Mouse (Mus musculus) cerebellum, adult (tissue): ENCODE data around the gene Mllt3.
A peak's percentile ranks its signal among the peaks of the same experiment; 100 is the strongest.

Experiments used
- ATAC-seq: cut with Nextera tagmentation; 2 replicates; pipeline ENCODE4 v1.9.2; 2017; ENCODE audit warnings: mild to moderate bottlenecking, moderate library complexity, mixed read lengths; ENCODE audit not compliant: insufficient number of reproducible peaks, low FRiP score, low TSS enrichment

The Mllt3 gene

GRCm38 (mm10) chr4:88033216-88033653 is at the start of gene Mllt3:
Gene Mllt3, minus strand, starts transcription at chr4:88033364.
- peak; percentile 83 for ATAC-seq

GRCm38 (mm10) chr4:88082381-88082780 is 49.2 kb upstream of the Mllt3 start:
- ATAC-seq = no peak

GRCm38 (mm10) chr4:88081885-88082284 is 48.7 kb upstream of the Mllt3 start:
- no peak for ATAC-seq

- ATAC-seq = no peak
Measured at GRCm38 (mm10) chr4:88081417-88081816, 48.3 kb upstream of the Mllt3 start.

GRCm38 (mm10) chr4:88078983-88079382 is 45.8 kb upstream of the Mllt3 start:
- no peak for ATAC-seq

- ATAC-seq = no peak
Measured at GRCm38 (mm10) chr4:88075388-88075787, 42.2 kb upstream of the Mllt3 start.

GRCm38 (mm10) chr4:88046280-88046679 is 13.1 kb upstream of the Mllt3 start:
- no peak for ATAC-seq

GRCm38 (mm10) chr4:88045151-88045550 is 12.0 kb upstream of the Mllt3 start:
- ATAC-seq = no peak

- ATAC-seq = no peak
Measured at GRCm38 (mm10) chr4:88035361-88035760, 2.2 kb upstream of the Mllt3 start.

- ATAC-seq = no peak
Measured at GRCm38 (mm10) chr4:88034387-88035157, 1.4 kb upstream of the Mllt3 start.

- no peak for ATAC-seq
Measured at GRCm38 (mm10) chr4:88033729-88034386, 694 bp upstream of the Mllt3 start.

GRCm38 (mm10) chr4:88032151-88033098 is 739 bp downstream of the Mllt3 start:
- peak; percentile 18; the same call in 1 of the 2 replicates for ATAC-seq

- peak; percentile 12; the same call in 1 of the 2 replicates for ATAC-seq
Measured at GRCm38 (mm10) chr4:88031211-88032150, 1.7 kb downstream of the Mllt3 start.

GRCm38 (mm10) chr4:88023567-88023966 is 9.6 kb downstream of the Mllt3 start:
- ATAC-seq = no peak

GRCm38 (mm10) chr4:88022623-88023022 is 10.5 kb downstream of the Mllt3 start:
- no peak for ATAC-seq

GRCm38 (mm10) chr4:88020421-88020820 is 12.7 kb downstream of the Mllt3 start:
- ATAC-seq = no peak

- ATAC-seq = no peak
Measured at GRCm38 (mm10) chr4:88019645-88020044, 13.5 kb downstream of the Mllt3 start.

GRCm38 (mm10) chr4:88017452-88018350 is 15.5 kb downstream of the Mllt3 start:
- no peak for ATAC-seq

- ATAC-seq = no peak
Measured at GRCm38 (mm10) chr4:88015765-88016164, 17.4 kb downstream of the Mllt3 start.
